Comparison of ENCODE assay signal across 8 mouse cellular contexts in genomic region chr13:60936500-60936901, GRCm38 (mm10). TPM values are rescaled to one million over a fixed set of nuclear protein-coding genes. Genes with fewer than 3 reads are reported as not detected.
DNase-seq lines count a peak whose midpoint lies in the region; ATAC-seq lines count a peak whose summit lies in the region.

Gene Gm49391, minus strand, starts transcription at chr13:60936571.
Gene Ctla2a, minus strand, starts transcription at chr13:60936625.

- H3K27me3 ChIP-seq in midbrain, embryonic 15.5 days (replicated peaks) = no peaks in the 10 kb centered on the region

- H3K4me3 ChIP-seq in midbrain, embryonic 15.5 days = no peak within 1 kb of the TSS

- H3K9me3 ChIP-seq in midbrain, embryonic 15.5 days = no peaks in the 10 kb centered on the region

- no peaks in the 10 kb centered on the region for H3K36me3 ChIP-seq in midbrain, embryonic 15.5 days (replicated peaks)

- ATAC-seq in activated CD4-positive, CD25-positive, alpha-beta regulatory T cell, adult 4 months = peak; percentile 96
- ATAC-seq in monocyte, adult 5-6 weeks (replicated peaks; ENCODE audit: insufficient number of reproducible peaks, low FRiP score, low TSS enrichment, poor library complexity, severe bottlenecking) = peak; percentile 53; the same call in 1 of the 2 replicates
- no peak for ATAC-seq in midbrain, embryonic 15.5 days (replicated peaks)

- H3K27ac ChIP-seq in midbrain, embryonic 15.5 days = no peak within 1 kb of the TSS

- WGBS in midbrain, embryonic 15.5 days = 69% methylated on average over 5 of the region's 5 CpGs

- H3K4me1 ChIP-seq in midbrain, embryonic 15.5 days = no peaks in the 10 kb centered on the region

- no peak within 1 kb of the TSS for H3K4me2 ChIP-seq in midbrain, embryonic 15.5 days

- DNase-seq in 3134 (ENCODE audit: extremely low read depth, insufficient read length, low spot score) = peak; percentile 37
- DNase-seq in heart, adult 9 months (ENCODE audit: low spot score in 2 of 2) = peak; percentile 79 to 92
- peak; percentile 54 to 84 for DNase-seq in kidney, postnatal 25 days
- DNase-seq in left cerebral cortex, adult 11 months (ENCODE audit: low spot score) = no peak
- no peak for DNase-seq in ovary, postnatal 36 days (ENCODE audit: low spot score)

- no peak within 1 kb of the TSS for H3K9ac ChIP-seq in midbrain, embryonic 15.5 days

RNA-seq across cellular contexts. Expression of gene Gm49391, which starts in this region (rescaled TPM):
- 1 to 10 TPM in 1 of 2 experiments, under 1 TPM in 1; 0.99 to 2.0 TPM for polyA plus RNA-seq in activated CD4-positive, CD25-positive, alpha-beta regulatory T cell, adult 4 months (2017; shearing (Covaris generic))
- 15.1 to 325 TPM (median 39.5 TPM) in 3 replicates for total RNA-seq in monocyte, adult 5-6 weeks (2017)
- 0.19 and 1.4 TPM in 2 replicates for polyA plus RNA-seq in midbrain, embryonic 15.5 days (2015; fragmentation: Nextera tagmentation; extraction: Ambion mirVana)

RNA-seq across cellular contexts. Expression of gene Ctla2a, which starts in this region (rescaled TPM):
- 10 to 100 TPM; 52.2 to 59.2 TPM for polyA plus RNA-seq in activated CD4-positive, CD25-positive, alpha-beta regulatory T cell, adult 4 months (2017; shearing (Covaris generic))
- 225 to 1,243 TPM (median 270 TPM) in 3 replicates for total RNA-seq in monocyte, adult 5-6 weeks (2017)
- polyA plus RNA-seq in midbrain, embryonic 15.5 days (2015; fragmentation: Nextera tagmentation; extraction: Ambion mirVana) = 15.6 and 15.8 TPM in 2 replicates

Comparison
In these comparisons a context has a peak if more than half of its experiments do, and no peak if none do; other contexts are left out.
1. DNase-seq: peak in 3134 (single experiment), heart, adult 9 months (2 of 2) and kidney, postnatal 25 days (2 of 2); none in left cerebral cortex, adult 11 months (single experiment) and ovary, postnatal 36 days (single experiment).